Mouse (Mus musculus) small intestine, adult 2 months (tissue): ENCODE results near the gene Lonrf3. TPM values are rescaled to one million over a fixed set of nuclear protein-coding genes. Genes with fewer than 3 reads are reported as not detected.

Experiments used
- H3K27ac ChIP-seq: fragments of 200-500 bp; 2 replicates; pipeline ENCODE4 v1.5.1; 2012; ENCODE audit warnings: low read depth, low read length, control low read depth, inconsistent platforms; ENCODE audit not compliant: insufficient read depth
- H3K27me3 ChIP-seq: fragments of 200-500 bp; 2 replicates; pipeline ENCODE4 v1.6.1; 2012; ENCODE audit warnings: mild to moderate bottlenecking, moderate library complexity, low read length, inconsistent platforms; ENCODE audit not compliant: control insufficient read depth, insufficient read depth
- H3K36me3 ChIP-seq: fragments of 200-500 bp; 2 replicates; pipeline ENCODE4 v1.6.1; 2012; ENCODE audit warnings: mild to moderate bottlenecking, low read length, control low read depth, inconsistent platforms; ENCODE audit not compliant: control insufficient read depth, insufficient read depth
- H3K4me1 ChIP-seq: fragments of 200-500 bp; 2 replicates; pipeline ENCODE4 v1.6.1; 2012; ENCODE audit warnings: low read length, inconsistent platforms, mixed read lengths; ENCODE audit not compliant: control insufficient read depth, insufficient read depth, insufficient read length
- H3K4me3 ChIP-seq: fragments of 200-500 bp; 2 replicates; pipeline ENCODE4 v1.5.1; 2012; ENCODE audit warnings: low read depth, mild to moderate bottlenecking, control low read depth, inconsistent platforms, low read length, moderate library complexity
- CTCF ChIP-seq: fragments of 200-500 bp; IDR thresholded peaks from 2 replicates; pipeline ENCODE4 v1.5.1; 2012; ENCODE audit warnings: low read depth, mild to moderate bottlenecking, control low read depth, inconsistent platforms, low read length, moderate library complexity, mixed read lengths; ENCODE audit not compliant: insufficient replicate concordance, insufficient read length; ENCODE audit errors: extremely low read depth
- POLR2A ChIP-seq: fragments of 200-500 bp; IDR thresholded peaks from 2 replicates; pipeline ENCODE4 v1.6.1; 2012; ENCODE audit warnings: low read depth, mild to moderate bottlenecking, control low read depth, inconsistent platforms, low read length, moderate library complexity
- WGBS: fragments of 180-500 bp; shearing (Covaris S2); methylation state at CpG from one replicate; pipeline ENCODE4 v1.1.7; 2018; 5-methylcytosine and 5-hydroxymethylcytosine counted together
- polyA plus RNA-seq: library from polyadenylated mRNA; depleted of rRNA; stranded (reverse); fragments of >200 nt; gene quantifications from 2 replicates; pipeline ENCODE4 v1.2.3, GENCODE M21; 2012; rRNA removed

The Lonrf3 gene
- 0.42 and 1.6 TPM in 2 replicates for polyA plus RNA-seq

DNA sequence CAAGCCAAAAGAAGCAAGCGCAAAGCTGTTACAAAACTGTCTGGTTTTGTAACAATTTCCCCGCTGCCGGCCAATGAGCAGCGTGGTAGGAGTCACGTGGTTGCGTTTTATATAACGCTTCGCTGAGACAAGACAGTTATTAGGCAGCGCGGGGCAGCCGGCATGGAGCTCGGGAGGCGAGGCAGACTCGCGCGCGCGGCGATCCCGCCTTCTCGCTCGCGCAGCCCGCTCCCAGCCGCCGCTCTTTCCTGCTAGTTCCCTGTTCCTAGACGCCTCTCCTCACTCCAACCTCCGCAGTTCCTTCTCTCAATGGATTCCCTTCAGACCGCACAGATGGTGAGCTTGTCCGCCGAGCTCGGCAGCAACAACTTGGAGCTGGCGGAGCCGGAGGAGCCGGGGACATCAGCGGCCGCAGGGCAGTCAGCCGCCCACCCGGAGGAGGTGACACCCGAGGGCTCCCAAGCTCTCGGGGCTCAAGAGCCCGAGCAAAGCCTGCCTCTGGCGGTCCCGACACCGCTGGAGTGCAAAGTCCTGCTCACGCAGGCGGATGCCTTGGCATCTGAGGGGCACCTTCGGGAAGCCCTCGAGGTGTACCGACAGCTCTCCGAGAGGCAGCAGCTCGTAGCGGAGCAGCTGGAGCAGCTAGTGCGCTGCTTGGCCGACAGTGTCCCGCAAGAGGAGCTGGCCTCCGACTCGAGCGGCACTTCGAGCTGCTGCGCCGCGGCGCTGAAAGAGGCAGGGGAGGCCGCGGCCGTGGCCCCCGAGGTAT is at the start of gene Lonrf3:
Gene Lonrf3 (plus strand): TSS at position 83 of the 769 bp plus-strand sequence.
- TF ChIP-seq POLR2A (peak; percentile 53; the same call in 1 of the 2 replicates), CTCF (no peak)
- peak within 1 kb of the TSS; percentile 28; the same call in 1 of the 2 replicates for H3K27ac ChIP-seq
- no peaks in the 10 kb centered on the region; the same call in 1 of the 2 replicates for H3K27me3 ChIP-seq
- H3K4me3 ChIP-seq, result peak within 1 kb of the TSS; percentile 70
- no peaks in the 10 kb centered on the region for H3K36me3 ChIP-seq
- peaks cover 2% of the 10 kb centered on the region; the same call in 1 of the 2 replicates for H3K4me1 ChIP-seq
- WGBS, result 18% methylated on average over 68 of the region's 68 CpGs

DNA sequence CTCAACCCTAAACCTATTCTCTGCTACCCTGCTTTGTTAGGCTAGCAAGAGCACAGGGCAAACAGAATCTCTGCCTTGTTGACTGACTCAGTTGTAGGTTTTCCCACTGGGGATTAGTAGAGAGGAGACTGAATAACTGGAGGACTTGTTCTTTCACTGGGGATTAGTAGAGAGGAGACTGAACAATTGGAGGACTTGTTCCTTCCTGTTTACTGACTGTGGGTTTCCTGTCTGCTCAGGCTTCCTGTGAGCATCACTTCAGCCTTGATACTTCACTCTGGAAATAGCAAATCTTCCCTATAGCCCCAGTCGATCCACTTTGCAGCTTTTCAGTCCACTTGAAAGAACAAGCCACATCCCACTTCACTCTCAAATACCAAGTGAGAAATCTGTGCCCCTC is 49.4 kb upstream of the Lonrf3 start:
- Histone ChIP-seq H3K4me3 (no peak overlapping the region), H3K4me1 (no peaks in the 10 kb centered on the region), H3K36me3 (no peaks in the 10 kb centered on the region), H3K27me3 (no peaks in the 10 kb centered on the region), H3K27ac (no peak overlapping the region)
- no peak for TF ChIP-seq POLR2A
- no peak for TF ChIP-seq CTCF
- 53% methylated on average over 1 of the region's 1 CpGs for WGBS

DNA sequence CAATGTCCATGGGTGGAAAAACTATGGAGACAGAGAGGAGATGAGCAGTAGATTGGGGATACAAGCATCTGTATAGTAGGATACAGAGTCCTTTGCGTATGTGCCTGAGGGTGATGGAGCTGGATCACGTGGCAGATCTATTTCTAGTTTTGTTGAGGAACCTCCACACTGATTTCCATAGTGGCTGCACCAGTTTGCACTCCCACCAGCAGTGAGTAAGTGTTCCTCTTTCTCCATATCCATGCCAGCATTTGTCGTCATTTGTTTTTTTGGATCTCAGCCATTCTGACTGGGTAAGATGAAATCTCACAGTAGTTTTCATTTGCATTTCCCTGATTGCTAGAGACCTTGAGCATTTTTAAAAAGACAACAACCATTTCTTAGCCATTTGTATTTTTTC is 16.7 kb upstream of the Lonrf3 start:
- Histone ChIP-seq H3K36me3 (no peaks in the 10 kb centered on the region), H3K27ac (no peak overlapping the region), H3K4me1 (no peaks in the 10 kb centered on the region), H3K27me3 (no peaks in the 10 kb centered on the region), H3K4me3 (no peak overlapping the region)
- TF ChIP-seq CTCF, result no peak
- TF ChIP-seq POLR2A, result no peak
- 68% methylated on average over 3 of the region's 3 CpGs for WGBS

DNA sequence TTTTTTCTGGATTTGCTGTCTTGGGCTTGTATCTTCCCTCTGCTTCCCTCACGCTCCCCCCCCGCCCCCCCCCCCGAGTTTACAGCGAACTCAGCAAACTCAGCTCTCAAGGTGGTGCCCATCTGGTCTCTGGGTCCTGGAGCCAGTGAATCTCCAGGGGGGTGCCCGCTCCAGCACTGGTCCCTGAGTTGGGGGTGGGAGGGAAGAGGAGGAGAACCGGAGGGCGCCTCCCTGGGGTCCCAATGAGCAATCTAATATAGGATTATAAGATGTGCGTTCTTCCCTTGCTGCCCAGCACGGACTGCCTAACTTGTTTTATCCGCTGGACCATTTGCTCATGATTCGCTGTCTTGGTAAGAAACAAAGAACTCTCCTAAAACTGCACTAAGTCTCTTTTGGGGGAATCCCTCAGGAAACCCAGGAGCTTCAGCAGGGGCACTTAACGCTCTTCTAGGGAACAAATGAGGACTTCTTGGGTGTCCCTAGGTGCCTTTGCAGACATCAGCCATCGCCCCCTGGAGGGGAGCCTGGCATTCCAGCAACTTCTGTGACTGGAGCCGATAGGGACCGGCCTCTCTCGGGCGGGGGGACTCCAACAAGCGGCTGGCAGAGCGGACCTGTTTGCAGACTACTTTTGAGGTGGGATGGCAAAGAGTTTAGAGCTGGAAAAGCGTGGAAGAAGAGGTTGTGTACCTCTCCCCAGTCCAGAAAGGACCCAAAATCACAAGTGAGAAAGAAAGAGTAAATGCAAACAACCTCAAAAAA is 480 bp upstream of the Lonrf3 start:
- Histone ChIP-seq H3K36me3 (no peaks in the 10 kb centered on the region), H3K27ac (no peak overlapping the region), H3K4me1 (peaks cover 2% of the 10 kb centered on the region; the same call in 1 of the 2 replicates), H3K27me3 (no peaks in the 10 kb centered on the region; the same call in 1 of the 2 replicates), H3K4me3 (peak overlapping the region; percentile 70)
- 22% methylated on average over 20 of the region's 20 CpGs for WGBS
- TF ChIP-seq CTCF, result no peak
- TF ChIP-seq POLR2A, result no peak

DNA sequence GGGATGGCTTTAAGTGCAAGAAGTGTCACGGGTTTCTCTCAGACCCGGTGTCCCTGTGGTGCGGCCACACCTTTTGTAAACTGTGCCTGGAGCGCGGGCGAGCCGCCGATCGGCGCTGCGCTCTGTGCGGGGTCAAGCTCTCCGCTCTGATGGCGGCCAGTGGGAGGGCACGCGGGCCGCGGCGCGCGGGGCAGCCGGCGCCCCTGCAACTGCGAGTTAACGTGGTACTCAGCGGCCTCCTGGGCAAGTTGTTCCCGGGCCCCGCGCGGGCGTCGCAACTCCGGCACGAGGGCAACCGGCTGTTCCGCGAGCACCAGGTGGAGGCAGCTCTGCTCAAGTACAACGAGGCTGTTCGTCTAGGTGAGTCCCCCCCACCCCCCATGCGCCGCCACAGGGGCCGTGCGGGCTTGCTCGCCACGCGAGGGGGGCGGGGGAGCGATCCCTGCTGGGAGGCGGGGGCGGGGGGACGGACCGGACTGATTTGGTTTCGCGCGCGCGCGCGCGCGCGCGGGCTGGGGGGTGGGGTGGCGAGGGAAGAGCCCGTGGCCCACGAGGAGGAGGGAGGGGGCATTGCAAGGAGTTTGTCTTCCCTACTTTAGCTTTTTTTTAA is 992 bp downstream of the Lonrf3 start:
- no peak for TF ChIP-seq POLR2A
- no peak for TF ChIP-seq CTCF
- no peaks in the 10 kb centered on the region; the same call in 1 of the 2 replicates for H3K27me3 ChIP-seq
- peak overlapping the region; percentile 70 for H3K4me3 ChIP-seq
- H3K36me3 ChIP-seq, result no peaks in the 10 kb centered on the region
- H3K4me1 ChIP-seq, result peaks cover 2% of the 10 kb centered on the region; the same call in 1 of the 2 replicates
- H3K27ac ChIP-seq, result 0 out of 2 replicates have a peak overlapping the region, but pooled peaks have one; percentile 28
- 14% methylated on average over 65 of the region's 66 CpGs for WGBS

DNA sequence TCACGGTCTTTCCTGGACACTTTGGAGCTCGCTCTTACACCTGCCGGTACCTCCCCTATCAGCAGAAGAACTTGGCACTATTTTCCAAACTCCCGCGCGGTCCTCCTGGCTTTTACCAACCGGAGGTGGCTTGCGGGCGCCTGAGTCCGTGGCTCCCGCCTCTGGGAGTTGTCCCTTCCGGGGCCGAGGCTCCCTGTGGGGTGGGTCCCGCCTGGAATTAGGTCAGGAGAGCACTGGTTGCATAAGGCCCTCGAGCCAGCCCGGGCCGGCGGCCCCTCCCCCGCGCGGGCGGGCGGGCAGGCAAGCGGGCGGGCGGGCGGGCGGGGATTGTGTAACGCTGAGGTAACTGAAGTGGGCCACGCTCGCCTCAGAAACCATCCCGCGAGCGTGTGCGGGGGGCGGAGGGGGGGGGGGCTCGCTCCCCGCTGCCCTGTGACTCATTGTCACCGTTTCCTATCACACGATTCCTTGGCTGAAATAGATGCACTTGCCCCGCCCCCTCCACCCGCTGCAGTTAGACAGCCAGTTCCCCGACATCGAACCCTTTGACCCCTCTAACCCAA is 1.8 kb downstream of the Lonrf3 start:
- WGBS, result 22% methylated on average over 23 of the region's 44 CpGs
- Histone ChIP-seq H3K4me1 (peaks cover 2% of the 10 kb centered on the region; the same call in 1 of the 2 replicates), H3K36me3 (no peaks in the 10 kb centered on the region), H3K27me3 (no peaks in the 10 kb centered on the region), H3K4me3 (peak overlapping the region; percentile 70), H3K27ac (no peak overlapping the region)
- TF ChIP-seq POLR2A (no peak), CTCF (no peak)
